Mouse (Mus musculus): ENCODE data around the gene Ngfr.

The Ngfr gene

DNA sequence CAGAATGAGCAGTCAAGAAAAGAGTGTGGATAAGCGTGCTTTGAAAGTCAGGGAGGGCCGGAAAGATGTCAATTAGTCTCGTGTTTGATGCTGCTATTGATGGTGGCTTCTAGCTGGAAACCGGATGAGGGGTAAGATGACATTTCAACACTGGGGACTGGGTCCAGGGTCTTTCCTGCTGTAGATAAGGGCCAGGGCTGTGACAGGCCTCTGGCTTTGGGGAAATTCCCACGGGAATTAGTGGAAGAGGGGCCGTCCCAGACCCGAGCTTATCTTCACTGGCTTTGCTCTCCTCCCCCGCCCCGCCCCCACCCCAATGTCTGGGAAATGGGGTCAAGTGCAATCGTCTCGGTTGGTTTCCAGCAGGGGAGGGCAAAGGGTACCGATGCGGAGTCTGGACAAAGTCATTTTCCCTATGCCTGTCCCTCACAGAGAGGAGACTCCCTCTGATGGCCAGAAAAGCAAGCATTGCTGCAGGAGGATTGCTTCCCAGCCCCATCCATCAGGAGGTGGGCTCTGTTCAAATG is 7.2 kb upstream of the Ngfr start:
- no peak for DNase-seq (ENCODE audit: low read depth)

DNA sequence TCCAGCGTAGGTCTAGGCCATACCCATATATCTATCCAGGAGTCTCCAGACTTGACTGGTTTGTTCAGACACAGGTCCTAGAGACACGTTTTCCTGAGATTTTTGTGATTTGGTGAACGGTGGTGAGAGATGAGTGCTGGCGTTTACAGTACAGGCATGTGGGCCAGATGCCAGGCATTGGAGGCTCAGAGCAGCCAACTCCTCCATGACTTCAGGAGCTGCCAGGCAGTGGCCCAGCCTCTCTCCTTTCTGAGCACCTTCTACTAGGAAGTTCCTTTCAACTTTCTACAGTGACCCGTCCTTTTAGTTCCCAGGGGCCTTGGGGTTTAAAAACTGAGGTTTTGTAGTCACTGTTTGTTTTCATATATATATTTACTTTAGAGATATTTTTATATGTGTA is 6.0 kb upstream of the Ngfr start:
- no peak for DNase-seq (ENCODE audit: low read depth)

DNA sequence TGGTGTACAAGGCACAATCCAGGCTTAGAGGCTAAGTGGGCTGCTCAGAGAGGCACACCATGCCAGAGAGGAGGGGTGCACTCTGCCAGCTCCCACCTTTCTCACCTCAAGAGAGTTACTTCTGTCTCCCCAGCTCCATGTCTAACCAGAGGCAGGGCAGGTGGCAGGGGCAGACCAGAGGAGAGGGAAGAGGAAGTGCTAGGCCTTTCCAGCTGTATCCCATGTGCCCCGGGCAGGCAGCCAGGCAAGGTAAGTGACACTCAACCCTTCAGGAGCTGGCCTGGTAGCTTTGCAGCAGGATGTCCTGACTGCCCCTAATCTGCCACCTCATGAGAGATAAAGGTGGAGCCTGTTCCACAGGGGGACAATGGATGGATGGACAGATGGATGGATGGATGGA is 5.2 kb upstream of the Ngfr start:
- no peak for DNase-seq (ENCODE audit: low read depth)

DNA sequence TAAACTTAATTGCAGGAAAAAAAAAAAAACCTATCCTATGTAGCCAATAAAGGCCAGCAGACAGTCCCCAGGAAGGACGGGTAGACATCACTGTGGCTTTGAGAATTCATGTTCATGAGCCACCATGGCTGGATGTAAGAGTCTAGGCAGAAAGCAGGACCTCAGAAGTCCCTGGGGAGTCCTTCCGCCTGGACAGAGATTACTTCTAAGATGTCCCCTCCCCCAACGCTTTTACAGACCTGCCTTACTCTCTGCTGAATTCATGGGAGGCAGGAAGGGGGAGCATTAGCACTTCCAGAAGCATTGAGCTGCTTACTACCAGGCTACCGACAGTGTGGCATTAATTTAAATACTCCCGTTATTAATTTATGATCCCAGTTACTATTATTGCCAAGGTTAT is 1.7 kb upstream of the Ngfr start:
- DNase-seq (ENCODE audit: low read depth): no peak

DNA sequence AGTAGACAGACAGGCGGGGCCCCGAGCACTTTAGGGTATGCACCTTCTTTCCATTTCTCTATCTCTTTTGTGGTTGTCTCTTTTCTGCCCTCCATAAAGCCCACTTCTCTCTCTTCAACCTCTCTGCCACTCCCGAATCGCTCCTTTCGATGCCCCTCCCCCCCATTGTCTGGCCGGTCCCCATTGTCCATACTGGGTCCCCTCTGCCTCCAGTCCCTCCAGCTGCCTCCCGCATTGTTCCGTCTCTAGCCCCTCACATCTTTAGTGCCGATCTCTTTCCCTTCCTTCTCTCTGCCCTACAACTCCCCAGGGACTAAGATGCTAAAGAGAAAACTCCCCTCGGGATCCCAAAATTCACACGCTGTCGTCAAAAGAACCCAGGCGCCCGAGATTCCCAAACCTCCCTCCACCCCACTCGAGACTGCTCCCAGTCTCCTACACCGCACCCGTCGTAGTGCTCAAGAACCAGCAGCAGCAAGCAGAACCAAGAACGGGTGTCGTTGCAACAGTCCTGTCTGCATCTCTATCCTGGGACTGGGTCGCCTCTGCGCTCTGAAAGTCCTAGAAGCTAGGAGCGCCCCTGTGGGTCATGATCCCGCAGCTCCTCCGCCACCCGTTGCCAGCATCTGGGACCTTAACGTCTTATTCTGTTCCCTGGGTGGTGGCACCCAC is 648 bp downstream of the Ngfr start:
- DNase-seq (ENCODE audit: low read depth): no peak

DNA sequence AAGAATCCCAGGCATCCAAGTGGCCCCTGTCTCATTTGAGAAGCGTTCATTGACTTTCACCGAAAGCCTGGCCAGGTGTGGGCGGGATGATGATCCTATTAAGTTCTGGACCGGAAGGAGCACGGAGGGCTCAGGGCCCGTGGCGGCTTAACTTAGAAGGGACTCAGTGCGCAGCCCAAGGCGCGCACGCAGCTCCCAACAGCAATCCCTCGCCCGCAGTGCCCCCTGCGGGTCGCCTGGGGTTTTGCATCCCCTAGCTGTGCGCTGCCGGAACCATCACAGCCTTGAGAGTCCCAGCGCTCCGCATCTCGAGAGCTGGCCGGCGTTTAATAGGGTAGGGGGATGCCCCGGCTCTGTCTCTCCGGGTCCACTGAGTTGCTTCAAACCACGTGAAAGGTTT is 1.4 kb downstream of the Ngfr start:
- DNase-seq (ENCODE audit: low read depth): peak; percentile 21

DNA sequence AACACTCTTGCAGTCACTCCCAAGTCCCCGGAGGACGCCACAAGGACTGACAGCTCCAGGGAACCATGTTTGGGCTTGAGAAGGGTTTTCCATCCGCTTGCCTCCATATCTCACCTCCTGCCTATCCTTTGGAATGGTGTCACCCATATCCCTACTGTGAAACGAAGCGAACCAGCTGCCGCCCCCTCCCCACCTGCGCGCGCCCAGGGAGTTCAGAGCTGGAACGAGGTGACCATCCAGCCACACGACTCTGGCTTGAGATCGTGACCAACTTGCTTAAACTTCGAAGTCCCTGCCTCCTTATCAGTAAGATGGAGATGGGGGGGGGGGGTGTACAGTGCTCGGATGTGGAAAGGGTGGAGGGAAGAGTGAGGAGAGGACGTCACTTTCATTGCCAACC is 1.9 kb downstream of the Ngfr start:
- DNase-seq (ENCODE audit: low read depth): no peak

DNA sequence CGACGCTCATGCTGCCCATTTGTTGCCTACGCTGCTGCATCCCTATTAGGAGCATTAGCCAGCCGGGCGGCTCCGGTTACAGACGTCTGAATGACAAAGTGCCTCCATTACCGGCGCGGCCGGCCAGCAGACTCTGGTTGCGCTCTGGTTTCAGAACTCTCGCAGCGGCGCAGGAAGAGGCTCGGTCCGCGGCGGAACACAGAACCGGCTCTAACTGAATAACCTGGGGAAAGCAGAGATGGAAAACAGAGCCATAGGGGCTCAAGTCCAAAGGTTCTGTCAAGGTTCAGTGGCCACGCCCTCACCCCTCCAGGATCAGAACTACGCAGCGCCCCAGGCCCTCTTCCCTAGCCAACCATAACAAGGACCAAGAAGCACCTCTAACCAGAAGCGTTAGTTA is 2.3 kb downstream of the Ngfr start:
- DNase-seq (ENCODE audit: low read depth): no peak

DNA sequence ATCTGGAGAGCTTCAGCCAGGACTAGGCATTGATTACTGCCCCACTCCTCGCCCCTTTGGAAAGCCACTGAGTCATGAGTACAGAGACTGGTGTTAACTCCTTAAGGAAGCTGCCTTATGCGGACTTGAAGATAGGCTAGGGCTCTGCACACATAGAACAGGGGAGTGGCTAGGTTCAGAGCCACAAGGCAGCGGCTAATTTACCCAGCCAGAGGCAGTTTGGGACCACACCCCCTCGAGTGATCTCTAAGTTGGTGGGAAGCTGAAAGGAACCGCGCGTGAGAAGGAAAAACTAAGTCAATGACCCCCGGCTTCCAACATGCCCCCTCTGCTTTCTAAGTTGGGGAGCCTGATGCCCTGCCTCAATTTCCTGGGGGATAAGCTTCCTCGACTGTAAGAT is 2.9 kb downstream of the Ngfr start:
- DNase-seq (ENCODE audit: low read depth): no peak

DNA sequence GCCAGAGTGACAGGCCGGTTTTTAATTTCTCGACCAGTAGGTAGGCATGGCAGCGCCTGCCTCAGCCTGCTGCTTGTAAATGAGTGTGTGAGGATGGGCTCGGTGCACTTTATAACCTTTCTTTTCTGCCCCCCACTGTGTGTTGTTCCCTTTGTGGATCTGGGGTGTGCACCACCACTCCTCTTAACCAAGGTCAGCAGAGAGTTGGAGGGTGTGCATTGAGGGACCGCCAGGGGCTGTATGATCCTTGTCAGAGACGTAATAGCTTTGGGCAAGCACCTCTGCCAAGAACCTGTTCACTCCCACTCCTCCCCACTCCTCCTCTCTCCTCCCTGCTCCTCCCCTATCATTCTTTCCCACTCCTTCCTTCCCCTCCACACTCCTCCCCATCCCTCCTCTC is 4.1 kb downstream of the Ngfr start:
- DNase-seq (ENCODE audit: low read depth): no peak

DNA sequence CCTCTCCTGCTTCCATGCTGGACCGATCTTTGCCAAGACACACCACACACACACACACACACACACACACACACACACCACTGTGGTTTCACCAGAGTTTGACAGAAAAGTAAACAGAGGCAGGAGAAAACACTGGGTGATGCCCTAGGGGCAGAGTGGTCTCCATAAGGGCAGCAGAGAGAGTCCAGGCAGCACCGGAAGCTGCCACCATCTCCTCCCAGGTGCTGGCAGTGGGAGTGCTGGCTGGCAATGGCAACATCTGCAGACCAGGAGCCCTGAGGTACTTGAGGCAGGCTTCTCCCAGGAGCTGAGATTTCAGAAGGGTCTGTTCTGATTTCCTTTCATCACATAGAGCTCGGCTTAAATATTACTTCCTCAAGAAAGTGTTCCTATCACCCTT is 5.3 kb downstream of the Ngfr start:
- DNase-seq (ENCODE audit: low read depth): no peak

DNA sequence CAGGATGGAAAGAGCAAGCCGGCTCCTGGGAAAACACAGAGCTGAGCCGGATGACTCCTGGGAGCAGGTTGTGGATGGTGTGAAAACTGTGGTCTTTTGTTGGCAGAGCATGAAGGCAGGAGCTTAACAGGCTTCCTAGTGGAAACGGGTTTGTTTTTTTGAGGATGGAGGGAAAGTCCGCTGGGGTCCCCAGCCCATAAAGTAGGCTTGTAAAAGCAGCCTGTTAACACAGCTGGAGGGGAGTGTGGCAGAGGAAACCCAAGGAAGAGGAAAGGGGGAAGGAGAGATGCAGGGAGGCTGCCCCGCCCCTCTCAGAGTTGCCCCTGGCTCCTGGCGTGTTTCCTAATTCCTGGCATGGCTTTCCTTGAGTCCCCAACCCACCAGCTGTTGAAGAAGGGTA is 8.1 kb downstream of the Ngfr start:
- no peak for DNase-seq (ENCODE audit: low read depth)

DNA sequence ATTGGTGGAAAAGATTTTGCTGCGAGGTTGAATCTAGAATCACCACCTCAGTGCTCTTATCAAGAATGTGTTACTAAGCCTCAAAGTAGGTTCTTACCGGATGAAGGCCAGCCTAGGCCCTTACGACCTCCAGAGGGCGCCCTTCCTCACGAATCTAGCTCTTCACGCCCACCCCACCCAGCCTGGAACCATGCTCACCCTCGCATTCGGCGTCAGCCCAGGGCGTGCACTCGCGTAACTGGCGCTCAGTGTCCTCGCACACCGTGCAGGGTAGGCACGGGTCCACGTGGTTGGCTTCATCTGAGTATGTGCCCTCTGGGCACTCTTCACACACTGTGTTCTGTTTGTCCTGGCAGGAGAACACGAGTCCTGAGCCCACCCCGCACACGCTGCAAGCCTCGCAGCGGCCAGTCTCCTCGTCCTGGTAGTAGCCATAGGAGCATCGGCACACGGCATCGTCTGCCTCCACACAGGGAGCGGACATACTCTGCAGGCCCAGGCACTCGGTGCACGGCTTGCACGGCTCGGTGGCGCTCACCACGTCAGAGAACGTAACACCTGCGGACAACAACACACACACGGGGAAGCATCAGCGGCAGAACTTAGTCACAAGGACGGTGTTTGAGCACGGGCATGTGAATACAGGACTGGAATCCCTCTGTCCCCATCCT is 9.6 kb downstream of the Ngfr start:
- DNase-seq (ENCODE audit: low read depth): no peak

DNA sequence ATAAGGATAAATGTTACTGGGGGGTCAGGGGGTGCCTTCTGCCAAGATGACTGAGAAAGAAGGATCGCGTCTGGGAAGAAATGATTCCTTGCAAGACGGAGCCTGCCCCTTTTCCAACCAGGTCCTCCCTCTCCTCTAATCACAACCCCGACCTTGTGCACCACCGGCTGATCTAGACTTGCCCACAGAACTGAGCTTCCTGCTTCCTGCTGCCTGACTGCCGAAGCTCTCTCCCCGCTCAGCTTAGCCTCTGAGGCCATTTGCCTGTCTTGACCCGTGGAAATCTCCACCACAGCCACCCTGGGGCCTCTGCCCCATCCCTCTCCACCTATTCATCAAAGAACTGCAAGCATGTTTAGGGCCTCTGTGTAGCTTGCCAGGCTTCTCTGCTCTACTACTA is 11.2 kb downstream of the Ngfr start:
- DNase-seq (ENCODE audit: low read depth): no peak

DNA sequence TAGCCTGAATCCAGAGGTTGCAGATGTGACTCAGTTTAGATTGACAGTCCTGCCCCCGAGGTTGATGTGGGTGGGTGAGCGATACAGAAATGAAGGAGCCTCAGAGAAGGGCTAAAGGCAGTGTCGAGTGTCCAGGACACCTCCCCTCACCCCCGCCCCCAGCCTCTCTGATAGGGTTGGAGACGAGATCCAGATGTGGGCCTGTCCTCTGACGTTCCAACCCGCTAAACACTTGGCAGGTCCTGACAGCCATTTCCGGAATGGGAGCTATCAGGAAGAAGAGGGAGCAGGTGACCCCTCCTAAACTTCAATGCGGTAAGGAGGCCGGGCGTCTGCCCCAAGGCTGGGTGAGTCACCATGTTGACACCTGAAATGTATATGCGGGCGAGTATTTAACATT is 11.7 kb downstream of the Ngfr start:
- DNase-seq (ENCODE audit: low read depth): no peak

DNA sequence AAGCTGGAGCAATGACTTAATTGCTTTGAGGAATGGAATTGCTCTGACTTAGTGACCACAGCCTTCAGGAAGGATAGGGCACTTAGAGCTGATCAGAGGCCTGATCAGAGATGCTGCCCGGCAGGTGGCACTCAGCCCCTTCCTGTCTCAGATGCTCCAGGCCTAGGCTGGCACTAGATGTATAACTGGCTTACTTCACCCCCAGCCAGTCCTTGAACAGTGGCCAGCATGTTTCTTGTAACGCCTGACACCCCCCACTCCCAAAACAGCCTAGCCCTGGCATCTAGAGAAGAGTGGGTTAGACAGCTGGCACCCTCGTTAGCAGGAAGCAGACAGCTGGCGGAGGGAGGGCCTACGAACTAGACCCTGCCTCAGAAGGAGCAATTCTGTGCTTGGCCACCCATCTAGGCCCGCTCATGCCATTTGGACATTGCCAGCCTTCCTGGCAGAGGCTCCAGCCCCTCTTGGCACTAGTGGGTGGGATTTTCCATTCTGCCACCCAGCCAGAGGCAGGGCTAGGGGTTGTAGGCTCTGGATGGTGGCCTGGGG is 12.7 kb downstream of the Ngfr start:
- no peak for DNase-seq (ENCODE audit: low read depth)

DNA sequence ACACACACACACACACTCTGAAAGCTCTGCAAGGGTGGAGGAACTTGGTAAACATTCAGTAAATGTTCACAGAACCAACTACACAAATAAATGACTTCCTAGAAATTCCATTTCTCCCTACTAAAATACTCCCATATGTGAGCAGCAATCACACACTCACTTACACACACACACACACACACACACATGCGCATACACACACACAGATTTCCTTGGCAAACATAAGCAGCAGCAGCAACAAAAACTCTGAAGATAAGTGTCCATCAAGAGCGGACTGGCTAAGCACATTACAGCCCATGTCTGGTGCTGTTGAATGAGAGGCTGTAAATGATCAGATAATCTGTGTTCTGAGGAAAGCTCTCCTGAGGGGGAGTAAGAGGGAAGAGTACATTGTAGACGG is 15.3 kb downstream of the Ngfr start:
- DNase-seq (ENCODE audit: low read depth): no peak

DNA sequence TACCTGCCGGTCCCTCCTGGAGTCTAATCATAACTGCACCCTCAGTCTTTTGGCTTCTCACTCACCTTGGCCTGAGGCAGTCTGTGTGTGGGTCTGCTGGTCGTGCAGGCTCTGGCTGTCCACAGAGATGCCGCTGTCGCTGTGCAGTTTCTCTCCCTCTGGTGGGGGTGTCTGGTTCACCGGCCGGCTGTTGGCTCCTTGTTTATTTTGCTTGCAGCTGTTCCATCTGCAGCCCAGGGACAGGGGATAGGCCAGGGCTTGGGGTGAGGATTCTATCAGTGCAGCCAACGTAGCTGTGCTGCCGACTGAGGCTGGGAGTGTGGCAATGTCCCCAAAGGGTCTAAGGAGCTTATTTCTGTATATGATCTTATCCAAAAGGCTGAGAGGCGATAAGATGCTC is 15.8 kb downstream of the Ngfr start:
- no peak for DNase-seq (ENCODE audit: low read depth)

DNA sequence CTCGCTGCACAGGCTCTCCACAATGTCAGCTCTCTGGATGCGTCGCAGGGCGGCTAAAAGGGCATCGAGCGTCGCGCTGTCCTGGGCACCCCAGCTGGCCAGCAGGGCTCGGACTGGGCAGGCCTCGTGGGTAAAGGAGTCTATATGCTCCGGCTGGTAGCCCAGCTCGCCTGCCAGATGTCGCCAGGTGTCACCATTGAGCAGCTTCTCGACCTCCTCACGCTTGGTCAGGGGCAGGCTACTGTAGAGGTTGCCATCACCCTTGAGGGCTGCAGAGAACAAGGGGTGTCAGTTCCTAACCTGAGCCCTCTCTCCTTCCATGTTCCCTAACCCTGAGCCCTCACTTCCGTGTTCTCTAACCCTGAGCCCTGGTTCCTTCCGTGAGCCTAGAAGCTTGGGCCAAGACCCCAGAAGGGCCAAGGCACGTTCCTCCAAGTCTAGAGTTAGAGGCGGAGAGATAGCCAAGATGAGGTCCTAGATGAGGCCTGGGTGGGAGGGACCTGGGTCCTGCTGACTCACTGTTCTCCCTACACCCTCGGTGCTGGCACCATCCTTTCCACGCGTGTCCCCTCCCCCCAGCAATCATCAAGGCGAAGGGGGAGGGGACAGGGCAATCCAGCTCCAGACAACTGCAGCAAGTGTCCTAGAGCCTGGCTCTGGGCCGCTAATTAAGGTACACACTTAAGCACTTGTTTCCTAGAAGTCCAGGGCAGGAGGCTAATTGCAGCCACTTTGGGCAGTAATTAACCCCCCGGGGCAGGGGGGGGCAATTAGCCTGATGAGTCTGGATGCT is 16.5 kb downstream of the Ngfr start:
- no peak for DNase-seq (ENCODE audit: low read depth)

DNA sequence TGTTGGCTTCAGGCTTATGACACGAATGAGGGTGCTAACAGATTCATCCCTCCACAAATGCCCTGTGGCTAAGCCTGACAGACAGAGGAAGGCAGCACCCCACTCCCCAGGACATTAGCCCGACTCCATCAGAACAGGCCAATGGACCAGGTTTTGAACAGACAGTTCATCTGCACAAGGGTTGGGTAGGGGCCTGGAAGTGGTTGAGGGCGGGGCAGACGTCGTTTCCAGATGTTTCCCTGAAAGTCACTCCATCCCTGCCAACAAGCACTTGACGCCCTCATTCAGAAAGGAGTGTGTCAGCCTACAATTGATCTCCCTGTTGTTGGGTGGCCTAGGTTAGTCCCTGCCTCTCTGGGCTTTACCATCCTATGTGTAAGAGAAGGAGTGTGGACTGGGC is 17.6 kb downstream of the Ngfr start:
- DNase-seq (ENCODE audit: low read depth): no peak

DNA sequence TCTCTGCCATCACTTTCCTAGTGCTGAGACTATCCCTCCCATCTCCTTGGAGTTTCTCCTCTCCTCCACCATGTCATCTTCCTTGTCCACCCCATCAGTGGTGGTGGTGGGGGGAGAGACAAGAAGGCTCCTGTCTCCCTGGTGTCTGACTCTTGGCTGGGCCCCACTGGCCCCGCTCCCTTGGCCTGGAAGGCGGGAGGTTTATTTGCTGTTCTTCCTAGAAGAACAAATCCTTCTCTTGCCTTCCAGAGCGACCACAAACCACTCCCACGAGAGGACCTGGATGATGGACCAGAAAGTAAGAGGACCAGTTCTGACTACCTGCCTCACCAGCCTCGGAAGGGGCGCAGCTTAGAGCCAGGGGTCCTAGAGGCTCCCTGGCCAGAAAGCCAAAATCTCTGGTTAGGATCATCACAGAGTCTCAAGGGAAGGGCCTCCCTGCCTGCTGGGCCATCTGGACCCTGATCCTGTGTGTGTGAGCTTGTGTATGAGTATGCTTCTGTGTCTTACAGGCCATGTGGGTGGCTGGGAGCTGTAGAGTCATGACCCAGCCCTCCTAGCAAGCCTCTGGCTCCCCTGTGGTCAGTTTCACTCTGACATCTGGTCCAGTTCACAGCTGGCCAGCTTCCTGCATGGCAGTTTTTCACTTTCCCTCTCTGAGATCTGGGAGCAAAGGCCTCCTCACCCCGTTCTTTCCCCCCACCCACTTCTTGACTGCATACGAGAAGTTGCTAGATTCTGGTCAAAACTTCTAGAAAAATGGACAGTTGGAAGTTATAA is 19.4 kb downstream of the Ngfr start:
- peak; percentile 14 for DNase-seq (ENCODE audit: low read depth)

DNA sequence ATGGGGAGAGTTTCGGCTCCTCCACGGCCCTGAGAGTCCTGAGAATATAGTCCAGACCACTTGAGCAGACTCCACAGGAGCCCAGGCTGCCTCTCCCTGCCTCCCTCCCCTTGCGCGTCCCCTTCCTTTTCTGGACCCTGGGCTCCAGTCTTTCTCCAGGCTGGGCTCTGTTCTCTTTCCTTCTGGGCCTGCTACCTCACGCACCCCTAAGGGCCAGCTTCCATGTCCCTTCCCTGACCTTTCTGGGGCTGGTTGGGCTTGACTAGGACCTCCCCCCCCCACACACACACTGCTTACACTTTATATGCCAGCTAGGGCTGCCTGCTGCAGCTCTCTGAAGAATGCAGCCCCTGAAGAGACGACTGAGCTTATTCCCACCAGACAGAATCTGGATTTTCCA is 20.2 kb downstream of the Ngfr start:
- DNase-seq (ENCODE audit: low read depth): no peak
